In genomic region chr8:126886741-126887638, GRCm38 (mm10) we compare ENCODE assay signal across 8 mouse cellular contexts. TPM values are rescaled to one million over a fixed set of nuclear protein-coding genes. Genes with fewer than 3 reads are reported as not detected.
A peak's percentile ranks its signal among the peaks of the same experiment; 100 is the strongest.
DNase-seq lines count a peak whose midpoint lies in the region; ATAC-seq and TF ChIP-seq lines count a peak whose summit lies in the region.

No protein-coding gene starts in this region.

- no peak overlapping the region for H3K4me2 ChIP-seq in hindbrain, postnatal 0 days (ENCODE audit: low read depth, low read length)
- H3K4me2 ChIP-seq in lung, embryonic 15.5 days, result no peak overlapping the region

- no peak for TF ChIP-seq CTCF in hindbrain, postnatal 0 days (IDR thresholded peaks at IDR 0.05; ENCODE audit: low read depth)

- H3K4me3 ChIP-seq in hindbrain, postnatal 0 days (ENCODE audit: low read length), result no peak overlapping the region
- H3K4me3 ChIP-seq in lung, embryonic 15.5 days, result no peak overlapping the region

- H3K36me3 ChIP-seq in hindbrain, postnatal 0 days (ENCODE audit: insufficient read depth, low read length), result no peaks in the 10 kb centered on the region
- H3K36me3 ChIP-seq in lung, embryonic 15.5 days, result no peaks in the 10 kb centered on the region
- no peaks in the 10 kb centered on the region for H3K36me3 ChIP-seq in splenic B cell, adult 2 months (ENCODE audit: control insufficient read depth, insufficient read depth, low read length, poor library complexity, severe bottlenecking)

- H3K27me3 ChIP-seq in hindbrain, postnatal 0 days (ENCODE audit: insufficient read depth, low read length), result no peaks in the 10 kb centered on the region
- H3K27me3 ChIP-seq in lung, embryonic 15.5 days, result no peaks in the 10 kb centered on the region
- no peaks in the 10 kb centered on the region for H3K27me3 ChIP-seq in splenic B cell, adult 2 months (ENCODE audit: control insufficient read depth, insufficient read depth, low read length, poor library complexity, severe bottlenecking)

- ATAC-seq in hindbrain, postnatal 0 days, result no peak
- peak; percentile 64; the same call in 1 of the 2 replicates for ATAC-seq in lung, embryonic 15.5 days (ENCODE audit: borderline replicate concordance, extremely low read depth, low FRiP score, low TSS enrichment)

- H3K9me3 ChIP-seq in hindbrain, postnatal 0 days (ENCODE audit: low read length), result no peaks in the 10 kb centered on the region
- H3K9me3 ChIP-seq in lung, embryonic 15.5 days, result no peaks in the 10 kb centered on the region

- WGBS in hindbrain, postnatal 0 days, result 47% methylated on average over 8 of the region's 8 CpGs
- WGBS in lung, embryonic 15.5 days, result 40% methylated on average over 8 of the region's 8 CpGs

- peak; percentile 55 to 65 for DNase-seq in cerebellum, postnatal 10 days
- no peak for DNase-seq in cerebellum, adult 9-10 months
- DNase-seq in adrenal gland, postnatal 25 days, result peak; percentile 68
- peak; percentile 69 to 80 for DNase-seq in gastrocnemius, postnatal 36 days
- peak; percentile 55 for DNase-seq in hindbrain, postnatal 0 days (ENCODE audit: low spot score)
- peak; percentile 54 for DNase-seq in splenic B cell, adult 2 months (ENCODE audit: low read depth, low spot score)
- DNase-seq in cerebellum, adult 11 months, result no peak

- H3K27ac ChIP-seq in hindbrain, postnatal 0 days, result peak overlapping the region; percentile 55; the same call in 1 of the 2 replicates
- peak overlapping the region; percentile 86 for H3K27ac ChIP-seq in lung, embryonic 15.5 days

- H3K9ac ChIP-seq in hindbrain, postnatal 0 days (replicated peaks; ENCODE audit: low read length), result no peak overlapping the region
- H3K9ac ChIP-seq in lung, embryonic 15.5 days, result no peak overlapping the region

- intact Hi-C loops in gastrocnemius, postnatal 36 days (cut with DNase I), result no loop called here

- H3K4me1 ChIP-seq in hindbrain, postnatal 0 days (ENCODE audit: insufficient read depth, low read length), result peaks cover 15% of the 10 kb centered on the region; the same call in 1 of the 2 replicates
- H3K4me1 ChIP-seq in lung, embryonic 15.5 days, result peaks cover 42% of the 10 kb centered on the region

RNA-seq across cellular contexts. Expression of gene Tomm20, which starts 58.7 kb away (rescaled TPM):
- 162 and 189 TPM in 2 replicates for total RNA-seq in adrenal gland, postnatal 25 days (2021)
- total RNA-seq in gastrocnemius, postnatal 36 days (2021), result 10 to 100 TPM; 73.0 to 86.8 TPM
- 125 and 141 TPM in 2 replicates for total RNA-seq in hindbrain, postnatal 0 days (2014; rRNA removed)
- polyA plus RNA-seq in hindbrain, postnatal 0 days (2015; fragmentation: Nextera tagmentation; extraction: Ambion mirVana), result 224 and 232 TPM in 2 replicates
- polyA plus RNA-seq in lung, embryonic 15.5 days (2015; fragmentation: Nextera tagmentation; extraction: Ambion mirVana), result 208 TPM in 2 replicates

Comparison
In these comparisons a context has a peak if more than half of its experiments do, and no peak if none do; other contexts are left out.
1. DNase-seq: peak in cerebellum, postnatal 10 days (2 of 2), adrenal gland, postnatal 25 days (single experiment), gastrocnemius, postnatal 36 days (2 of 2), hindbrain, postnatal 0 days (single experiment) and splenic B cell, adult 2 months (single experiment); none in cerebellum, adult 9-10 months (single experiment) and cerebellum, adult 11 months (single experiment).